Mouse (Mus musculus): Measurements from ENCODE around the gene Eif3k. TPM values are rescaled to one million over a fixed set of nuclear protein-coding genes. Genes with fewer than 3 reads are reported as not detected.
A peak's percentile ranks its signal among the peaks of the same experiment; 100 is the strongest.

The Eif3k gene
- polyA plus RNA-seq, 1 experiment = 411 TPM

DNA sequence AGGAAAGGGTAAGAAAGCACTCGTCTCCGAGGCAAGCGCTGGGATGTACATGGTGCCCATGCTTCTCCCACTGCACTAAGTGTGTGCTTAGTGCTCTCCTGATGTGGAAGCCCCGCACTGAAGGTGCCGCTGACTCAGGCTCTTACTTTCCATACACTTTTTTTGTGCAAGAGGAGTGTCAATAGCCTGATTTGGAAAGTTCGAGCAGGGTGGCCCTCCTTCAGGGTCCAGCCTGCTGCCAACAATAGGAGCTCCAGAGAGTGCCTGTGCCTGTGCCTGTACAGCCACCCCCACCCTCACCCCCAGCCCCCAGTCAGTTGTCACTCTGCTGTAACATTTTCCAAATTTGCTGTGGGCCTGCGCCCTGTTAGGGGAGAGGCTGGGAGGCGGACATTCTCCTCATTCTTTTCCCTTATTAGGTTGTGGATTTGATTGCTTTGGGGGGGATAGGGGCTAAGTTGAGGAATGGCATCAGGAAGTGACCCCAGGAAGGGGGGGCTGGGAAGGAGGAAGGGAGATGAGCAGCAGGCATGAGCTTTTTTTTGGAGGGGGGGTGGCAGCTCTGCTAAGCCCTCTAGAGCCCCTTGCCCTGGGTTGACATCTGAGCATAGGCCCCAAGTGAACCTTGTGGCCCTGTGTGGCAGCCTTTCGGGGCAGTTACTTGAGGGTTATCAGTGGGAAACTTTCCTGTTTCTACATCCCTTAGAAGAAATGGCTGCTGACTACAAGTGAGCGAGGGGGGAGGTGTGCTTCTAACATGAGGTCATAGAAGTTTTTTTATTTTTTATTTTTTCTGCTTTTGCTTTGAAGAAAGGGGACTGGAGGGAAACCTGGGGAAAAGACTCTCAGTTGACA is 36.0 kb downstream of the Eif3k start:
- DNase-seq (ENCODE audit: low read depth) = no peak
- TF ChIP-seq POLR2A (IDR thresholded peaks at IDR 0.05; ENCODE audit: borderline replicate concordance, extremely low read depth, insufficient read depth, insufficient read length, poor library complexity, severe bottlenecking) (no peak), CTCF (IDR thresholded peaks at IDR 0.05; ENCODE audit: borderline replicate concordance, extremely low read depth, insufficient read depth, insufficient read length) (no peak)

DNA sequence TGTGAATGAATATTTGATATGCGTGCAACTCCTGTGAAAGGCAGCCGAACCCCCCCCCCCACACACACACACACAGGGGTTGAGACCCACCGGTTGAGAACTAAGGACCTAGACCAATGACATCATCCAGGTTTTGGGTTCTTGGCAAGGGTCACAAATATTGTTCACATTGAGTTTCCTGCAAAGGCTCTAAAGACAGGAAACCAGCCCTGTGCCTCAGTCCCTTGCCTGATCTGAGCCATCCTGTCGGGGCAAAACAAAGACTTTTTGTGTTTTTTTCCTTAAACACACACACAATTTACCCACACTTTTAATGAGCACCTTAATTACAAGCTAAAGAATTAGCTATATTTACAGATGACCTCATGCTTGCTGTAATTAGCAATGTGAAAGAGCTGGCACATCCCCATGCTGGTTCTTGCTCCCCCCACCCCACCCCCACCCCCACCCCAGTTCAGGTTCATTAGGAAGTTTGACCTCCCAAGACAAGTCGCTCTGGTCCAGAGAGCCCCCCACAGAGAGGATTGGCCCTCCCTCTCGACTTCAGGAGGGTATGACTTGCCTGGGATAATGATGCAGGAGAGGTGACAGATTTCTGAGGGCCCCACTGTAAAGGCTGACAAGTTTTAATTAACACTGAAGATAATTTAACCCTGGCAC is 36.8 kb downstream of the Eif3k start:
- peak; percentile 82 for DNase-seq (ENCODE audit: low read depth)
- no peak for TF ChIP-seq CTCF (IDR thresholded peaks at IDR 0.05; ENCODE audit: borderline replicate concordance, extremely low read depth, insufficient read depth, insufficient read length)
- no peak for TF ChIP-seq POLR2A (IDR thresholded peaks at IDR 0.05; ENCODE audit: borderline replicate concordance, extremely low read depth, insufficient read depth, insufficient read length, poor library complexity, severe bottlenecking)

DNA sequence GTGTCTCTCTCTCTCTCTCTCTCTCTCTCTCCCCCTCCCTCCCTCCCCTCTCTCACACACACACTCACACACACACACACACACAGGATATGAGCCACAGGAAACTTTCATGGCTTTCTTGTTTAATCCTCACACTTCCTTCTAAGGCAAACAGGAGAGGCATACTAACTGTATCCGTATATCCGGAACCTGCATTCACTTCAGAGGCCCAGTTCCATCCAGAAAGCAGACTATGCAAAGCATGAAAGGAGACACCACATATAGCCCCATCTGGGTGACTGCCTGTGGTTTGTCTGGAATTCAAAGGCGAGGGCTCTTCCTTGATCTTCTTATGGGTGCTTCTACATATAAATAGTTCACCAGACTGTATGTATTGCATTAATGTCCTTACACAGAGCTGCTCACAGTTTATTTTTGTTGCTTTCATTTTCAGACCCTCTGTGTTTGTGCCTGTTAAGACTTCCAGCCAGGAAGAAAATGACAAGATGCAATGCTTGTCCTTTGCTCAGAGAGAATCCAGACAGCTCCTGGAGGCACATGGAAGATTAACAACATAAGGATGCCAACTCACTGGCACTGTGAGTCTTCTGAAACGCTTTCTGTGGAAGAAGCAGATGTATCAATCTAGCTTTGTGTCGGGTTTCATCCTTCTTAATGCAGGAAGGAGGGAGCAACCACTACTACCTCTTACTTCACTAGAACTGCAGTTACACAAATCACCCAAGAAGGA is 38.0 kb downstream of the Eif3k start:
- TF ChIP-seq CTCF (IDR thresholded peaks at IDR 0.05; ENCODE audit: borderline replicate concordance, extremely low read depth, insufficient read depth, insufficient read length) (no peak), POLR2A (IDR thresholded peaks at IDR 0.05; ENCODE audit: borderline replicate concordance, extremely low read depth, insufficient read depth, insufficient read length, poor library complexity, severe bottlenecking) (no peak)
- no peak for DNase-seq (ENCODE audit: low read depth)

DNA sequence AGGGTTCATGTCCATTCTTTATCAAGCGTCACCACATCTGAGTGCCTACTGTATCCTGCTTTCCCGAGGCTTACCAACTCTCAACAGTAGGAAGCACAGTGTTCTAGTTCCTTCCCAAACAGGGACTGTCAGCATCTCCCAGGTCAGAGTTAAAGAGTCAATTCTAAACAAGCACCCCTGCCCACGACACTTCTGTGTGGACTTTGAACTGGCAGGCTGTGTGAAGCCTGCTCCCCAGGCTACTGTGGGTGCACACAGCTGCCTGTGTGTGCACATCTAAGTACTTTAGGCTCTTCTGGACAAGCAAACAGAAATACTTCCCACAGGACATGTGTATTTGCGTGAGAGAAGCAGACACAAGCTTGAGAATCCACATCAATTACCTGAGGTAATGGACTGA is 40.1 kb downstream of the Eif3k start:
- TF ChIP-seq POLR2A (IDR thresholded peaks at IDR 0.05; ENCODE audit: borderline replicate concordance, extremely low read depth, insufficient read depth, insufficient read length, poor library complexity, severe bottlenecking) (no peak), CTCF (IDR thresholded peaks at IDR 0.05; ENCODE audit: borderline replicate concordance, extremely low read depth, insufficient read depth, insufficient read length) (no peak)
- DNase-seq (ENCODE audit: low read depth) = no peak

DNA sequence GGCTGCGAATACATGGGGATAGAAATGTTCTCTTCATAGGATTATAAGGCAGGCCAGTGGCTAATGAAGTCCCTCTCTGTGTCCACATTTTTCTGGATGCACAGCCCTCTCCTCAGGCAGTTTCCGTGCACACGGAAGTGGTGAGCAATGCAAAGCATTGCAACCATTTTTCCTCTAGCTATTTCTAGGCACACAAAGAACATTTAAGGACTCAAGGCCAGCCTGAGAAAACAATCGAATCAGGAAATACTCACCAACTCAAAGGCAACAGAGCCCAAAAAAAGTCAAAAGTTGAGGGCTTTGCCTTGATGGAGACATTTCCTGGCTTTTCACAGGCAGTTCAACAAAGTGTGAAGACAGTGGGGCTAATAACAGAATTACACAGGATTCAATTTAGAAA is 40.5 kb downstream of the Eif3k start:
- no peak for DNase-seq (ENCODE audit: low read depth)

DNA sequence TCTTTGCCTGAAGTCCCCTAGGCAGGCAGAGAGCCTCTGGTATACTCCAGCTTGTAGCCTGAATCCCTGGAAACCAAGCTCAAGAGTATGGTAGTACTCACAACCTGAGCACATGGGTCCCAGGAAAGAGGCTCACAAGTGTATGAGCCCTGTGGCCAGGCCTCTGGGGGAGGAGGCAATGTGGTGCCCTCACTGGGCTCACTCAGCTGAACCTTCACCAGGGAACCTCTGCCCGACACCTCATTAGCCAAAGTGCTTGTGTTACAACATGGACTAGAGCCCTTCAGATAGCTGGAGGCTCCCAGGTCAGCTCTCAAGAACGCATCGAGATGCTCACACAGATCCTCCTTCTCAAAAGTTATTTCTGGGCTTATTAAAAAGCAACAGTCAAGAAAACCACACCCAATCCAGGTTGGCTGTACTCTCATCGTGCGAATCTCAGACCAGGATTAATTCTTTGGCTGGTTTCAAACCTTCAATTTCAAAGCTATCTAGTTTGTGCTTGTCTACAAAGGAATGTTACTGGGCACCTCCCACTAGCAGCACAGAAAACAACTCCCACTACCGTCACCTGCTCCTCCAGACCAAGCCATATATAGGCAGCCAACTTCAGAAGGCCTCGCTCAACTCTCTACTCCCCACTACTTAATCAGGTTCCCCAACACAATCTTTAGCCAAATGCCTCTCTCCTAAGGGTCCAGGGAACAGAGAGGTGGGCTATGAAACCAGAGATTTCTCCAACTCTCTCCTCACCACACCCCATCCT is 42.1 kb downstream of the Eif3k start:
- TF ChIP-seq CTCF (IDR thresholded peaks at IDR 0.05; ENCODE audit: borderline replicate concordance, extremely low read depth, insufficient read depth, insufficient read length) (no peak), POLR2A (IDR thresholded peaks at IDR 0.05; ENCODE audit: borderline replicate concordance, extremely low read depth, insufficient read depth, insufficient read length, poor library complexity, severe bottlenecking) (no peak)
- DNase-seq (ENCODE audit: low read depth) = no peak

More for the DNA sequence above, 40.5 kb downstream of the Eif3k start:
- TF ChIP-seq POLR2A (IDR thresholded peaks at IDR 0.05; ENCODE audit: borderline replicate concordance, extremely low read depth, insufficient read depth, insufficient read length, poor library complexity, severe bottlenecking) = no peak
- TF ChIP-seq CTCF (IDR thresholded peaks at IDR 0.05; ENCODE audit: borderline replicate concordance, extremely low read depth, insufficient read depth, insufficient read length) = no peak

DNA sequence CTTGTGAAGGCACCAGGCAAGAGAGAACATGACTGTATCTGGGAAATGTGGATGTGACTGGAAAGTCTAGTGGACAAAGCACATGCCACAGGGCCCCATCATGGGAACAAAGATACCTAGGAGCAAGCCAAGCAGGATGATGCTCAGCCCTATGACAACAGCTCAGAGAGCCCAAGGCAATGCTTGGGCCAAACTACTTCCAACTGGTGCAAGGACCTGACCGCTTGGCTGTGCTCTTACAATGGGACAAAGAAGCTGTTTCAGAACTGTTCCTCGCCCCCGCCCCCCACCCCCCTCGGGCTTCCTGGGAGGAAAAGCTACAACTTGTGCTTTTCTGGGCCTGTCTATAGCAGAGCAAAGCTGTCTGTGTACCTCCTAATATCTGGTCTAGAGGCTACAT is 43.0 kb downstream of the Eif3k start:
- no peak for TF ChIP-seq POLR2A (IDR thresholded peaks at IDR 0.05; ENCODE audit: borderline replicate concordance, extremely low read depth, insufficient read depth, insufficient read length, poor library complexity, severe bottlenecking)
- TF ChIP-seq CTCF (IDR thresholded peaks at IDR 0.05; ENCODE audit: borderline replicate concordance, extremely low read depth, insufficient read depth, insufficient read length) = no peak
- no peak for DNase-seq (ENCODE audit: low read depth)

DNA sequence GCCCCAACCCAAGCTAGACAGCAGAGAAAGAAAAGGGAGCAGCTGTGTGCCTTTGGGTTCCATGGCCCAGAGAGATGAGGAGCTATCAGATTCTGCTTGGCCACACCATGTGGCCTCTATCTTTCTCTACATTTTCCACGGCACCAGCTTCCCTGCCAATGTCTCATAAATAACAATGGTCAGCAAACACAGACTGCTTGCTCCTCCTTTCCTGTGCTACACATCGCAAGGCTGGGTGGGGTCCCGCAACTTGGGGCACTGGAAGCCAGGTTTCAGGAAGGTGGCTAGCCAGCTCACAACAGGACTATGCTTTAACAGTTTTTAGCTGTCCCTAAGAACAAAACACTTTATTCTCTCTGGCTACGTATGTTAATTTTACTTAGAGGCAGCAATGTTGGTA is 44.9 kb downstream of the Eif3k start:
- no peak for DNase-seq (ENCODE audit: low read depth)
- TF ChIP-seq CTCF (IDR thresholded peaks at IDR 0.05; ENCODE audit: borderline replicate concordance, extremely low read depth, insufficient read depth, insufficient read length) = no peak
- TF ChIP-seq POLR2A (IDR thresholded peaks at IDR 0.05; ENCODE audit: borderline replicate concordance, extremely low read depth, insufficient read depth, insufficient read length, poor library complexity, severe bottlenecking) = no peak

DNA sequence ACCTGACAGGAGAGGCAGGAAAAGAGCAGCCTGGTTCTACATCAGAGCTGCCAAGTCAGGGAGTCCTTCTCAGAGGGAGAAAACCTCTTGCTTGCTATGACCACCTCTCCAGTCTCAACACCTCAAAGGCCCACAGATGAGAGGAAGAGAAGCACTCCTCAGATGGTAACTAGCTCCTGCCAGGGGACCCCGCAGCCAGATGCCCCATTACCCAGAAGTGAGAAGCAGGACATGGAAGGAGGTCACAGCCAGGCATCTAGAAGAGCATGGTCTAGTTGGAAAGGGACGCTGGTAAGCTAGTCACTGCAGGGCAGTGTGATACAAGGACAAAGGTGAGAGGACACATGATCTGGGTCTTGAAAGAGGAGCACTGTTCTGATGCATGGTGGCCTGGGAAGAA is 47.8 kb downstream of the Eif3k start:
- no peak for DNase-seq (ENCODE audit: low read depth)

DNA sequence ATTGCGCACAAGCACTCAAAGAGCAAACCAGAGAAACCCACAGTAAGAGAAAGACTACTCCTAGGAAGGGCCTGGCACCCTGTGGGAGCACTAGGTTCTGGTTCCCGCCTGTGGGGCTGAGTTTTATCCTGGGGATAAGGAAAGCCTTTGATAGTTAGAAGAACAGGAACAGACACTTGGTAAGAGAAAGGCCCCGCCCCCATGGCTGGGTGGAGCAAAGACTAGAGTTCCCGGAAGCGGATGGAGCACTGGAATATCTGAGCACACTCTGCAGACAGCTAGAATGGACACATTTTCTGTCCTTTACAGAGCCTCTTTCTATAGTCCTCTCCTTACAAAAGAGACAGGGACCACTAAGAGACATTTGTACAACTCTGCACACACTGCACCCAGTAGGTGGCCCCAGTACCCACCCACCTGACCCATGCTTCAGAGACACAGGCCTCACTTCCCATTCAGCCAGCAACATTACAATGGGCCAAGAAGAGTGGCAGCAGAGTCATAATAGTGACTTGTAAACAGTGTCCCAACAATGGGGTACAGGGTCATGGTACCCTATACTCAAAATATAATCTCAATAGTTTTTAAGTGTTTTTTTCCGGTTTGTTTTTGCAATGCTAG is 49.1 kb downstream of the Eif3k start:
- no peak for TF ChIP-seq POLR2A (IDR thresholded peaks at IDR 0.05; ENCODE audit: borderline replicate concordance, extremely low read depth, insufficient read depth, insufficient read length, poor library complexity, severe bottlenecking)
- no peak for TF ChIP-seq CTCF (IDR thresholded peaks at IDR 0.05; ENCODE audit: borderline replicate concordance, extremely low read depth, insufficient read depth, insufficient read length)
- no peak for DNase-seq (ENCODE audit: low read depth)

More for the DNA sequence above, 47.8 kb downstream of the Eif3k start:
- TF ChIP-seq POLR2A (IDR thresholded peaks at IDR 0.05; ENCODE audit: borderline replicate concordance, extremely low read depth, insufficient read depth, insufficient read length, poor library complexity, severe bottlenecking) = no peak
- TF ChIP-seq CTCF (IDR thresholded peaks at IDR 0.05; ENCODE audit: borderline replicate concordance, extremely low read depth, insufficient read depth, insufficient read length) = no peak
